Mouse (Mus musculus) neutrophil, adult 5-6 weeks (primary cell): Measurements from ENCODE around the gene Slc3a1. TPM values are rescaled to one million over a fixed set of nuclear protein-coding genes. Genes with fewer than 3 reads are reported as not detected.

Experiments
- ATAC-seq: fragments of 151-379, 151-347 bp; 2 replicates; pipeline ENCODE4 v1.8.0; 2017; ENCODE audit warnings: mild to moderate bottlenecking, moderate TSS enrichment; ENCODE audit not compliant: insufficient number of reproducible peaks, poor library complexity, low FRiP score, severe bottlenecking; ENCODE audit errors: extremely low read depth
- total RNA-seq: library from RNA; stranded (forward); fragments of 200-1000 nt; gene quantifications from 2 replicates; pipeline ENCODE4 v1.2.3, GENCODE M21; 2017

Gene Slc3a1
- 0.12 and 0.61 TPM in 2 replicates for total RNA-seq

DNA sequence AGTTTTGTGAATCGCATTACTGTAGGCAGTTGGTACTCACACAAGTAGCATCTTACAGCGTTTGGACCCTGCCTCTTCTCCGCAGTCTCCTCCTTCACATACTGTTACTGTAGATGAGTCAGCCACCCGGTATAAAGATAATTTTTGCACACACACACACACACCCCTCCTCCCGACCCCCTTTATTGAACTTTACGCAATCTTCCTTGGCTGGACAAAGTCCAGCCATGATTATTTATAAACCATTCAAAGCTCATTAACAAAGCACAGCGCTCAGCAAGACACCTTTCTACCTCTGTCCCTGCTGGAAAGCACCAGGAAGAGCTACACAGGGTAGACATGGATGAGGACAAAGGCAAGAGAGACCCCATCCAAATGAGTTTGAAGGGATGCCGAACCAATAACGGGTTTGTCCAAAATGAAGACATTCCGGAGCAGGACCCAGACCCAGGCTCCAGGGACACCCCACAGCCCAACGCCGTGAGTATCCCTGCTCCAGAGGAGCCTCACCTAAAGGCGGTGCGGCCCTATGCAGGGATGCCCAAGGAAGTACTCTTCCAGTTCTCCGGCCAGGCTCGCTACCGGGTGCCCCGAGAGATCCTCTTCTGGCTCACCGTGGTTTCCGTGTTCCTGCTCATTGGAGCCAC lies at the start of gene Slc3a1:
Gene Slc3a1, plus strand, starts transcription at position 284 of the 647 bp plus-strand sequence.
- ATAC-seq, result no peak

DNA sequence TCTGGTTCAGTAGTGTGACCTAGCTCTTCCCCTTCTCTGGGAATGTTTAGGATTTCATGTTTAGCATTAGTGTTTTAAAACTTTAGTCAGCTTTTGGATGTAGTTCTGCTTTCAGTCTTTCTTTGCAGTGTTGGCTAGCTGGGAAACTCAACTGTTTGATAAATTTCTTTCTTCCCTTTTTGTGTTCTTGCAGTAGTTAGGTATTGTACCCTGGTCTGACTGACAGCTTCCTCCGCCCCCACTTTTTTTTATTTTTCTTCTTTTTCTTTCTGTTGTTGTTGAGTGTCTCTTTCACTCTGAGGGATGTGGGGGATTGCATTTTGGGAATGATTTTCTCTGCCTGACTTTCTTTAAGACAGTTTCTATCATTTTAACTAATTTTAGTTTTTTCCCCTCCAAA lies 46.5 kb upstream of the Slc3a1 start:
- ATAC-seq, result no peak

DNA sequence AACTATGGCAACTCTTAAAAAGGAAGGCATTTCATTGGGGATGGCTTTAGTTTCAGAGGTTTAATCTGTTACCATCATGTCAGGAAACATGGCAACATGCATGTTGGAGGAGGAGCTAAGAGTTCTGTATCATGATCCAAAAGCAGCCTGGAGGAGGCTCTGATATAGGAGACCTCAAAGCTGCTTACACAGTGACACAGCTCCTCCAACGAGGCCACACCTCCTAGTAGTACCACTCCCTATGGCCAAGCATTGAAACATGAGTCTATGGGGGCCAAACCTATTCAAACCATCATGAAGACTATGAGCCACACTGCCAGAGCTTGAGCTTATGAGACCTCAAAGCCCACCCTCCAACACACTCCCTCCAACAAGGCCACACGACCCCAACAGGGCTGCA lies 45.4 kb upstream of the Slc3a1 start:
- no peak for ATAC-seq

DNA sequence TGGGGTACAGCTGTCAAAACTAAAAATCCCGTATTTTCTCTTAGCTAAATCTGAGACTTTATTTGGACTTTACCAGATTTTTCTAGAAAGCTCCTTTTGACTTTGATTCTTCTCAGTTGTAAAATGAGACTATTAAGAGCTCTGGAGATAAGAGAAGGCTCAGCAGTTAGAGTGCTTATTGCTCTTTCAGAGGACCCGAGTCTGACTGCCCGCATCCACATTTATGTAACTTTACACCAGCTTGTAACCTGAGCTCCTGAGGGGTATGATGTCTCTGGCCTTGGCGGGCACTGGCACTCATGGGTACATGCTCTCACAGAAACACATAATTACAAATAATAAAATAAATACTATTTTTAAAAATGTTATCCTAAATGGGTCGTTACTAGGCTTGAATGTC lies 41.8 kb upstream of the Slc3a1 start:
- no peak for ATAC-seq

DNA sequence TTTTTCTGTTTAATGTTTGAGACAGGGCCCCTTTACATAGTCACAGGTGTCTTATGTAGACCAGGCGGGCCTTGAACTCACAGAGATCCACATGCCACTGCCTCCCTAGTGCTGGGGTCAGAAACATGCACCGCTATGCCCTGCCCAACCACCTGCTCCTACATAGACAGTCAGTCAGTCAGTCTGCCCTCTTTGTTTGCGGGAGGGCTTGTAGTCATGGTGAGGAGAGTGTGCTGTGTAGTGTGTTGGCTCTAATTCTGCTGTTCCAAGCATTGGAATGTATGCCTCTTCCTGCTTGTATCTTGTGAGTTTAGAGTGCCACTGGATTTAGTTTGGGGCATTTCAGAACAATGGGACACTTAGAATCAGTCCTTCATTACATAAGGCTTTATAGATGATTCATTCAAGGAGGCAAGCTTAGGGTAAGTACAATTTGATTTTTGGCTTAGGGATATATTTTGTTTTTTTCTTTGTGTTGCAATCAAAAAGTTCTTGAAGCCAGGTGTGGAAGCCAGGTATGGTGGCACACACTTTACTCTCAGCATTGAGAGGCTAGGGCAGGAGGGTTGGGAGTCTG lies 40.3 kb upstream of the Slc3a1 start:
- ATAC-seq, result no peak

DNA sequence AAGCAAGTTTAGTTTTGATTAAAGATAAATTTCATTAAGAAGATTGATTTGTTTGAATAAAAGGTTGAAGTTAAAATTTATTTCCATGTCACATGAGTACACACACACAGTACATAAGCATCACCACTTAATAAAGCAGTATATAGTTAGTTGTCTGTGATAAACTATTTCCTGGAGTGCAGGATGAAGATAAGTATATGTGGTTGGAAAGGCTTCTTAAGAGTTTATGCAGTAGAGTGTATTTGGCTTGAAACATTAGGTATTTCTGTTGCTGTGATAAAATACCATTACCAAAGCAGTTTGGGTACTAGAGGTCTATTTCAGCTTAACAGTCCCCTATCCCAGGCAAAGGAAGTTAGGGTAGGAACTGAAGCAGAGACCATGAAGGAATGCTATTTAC lies 39.7 kb upstream of the Slc3a1 start:
- no peak for ATAC-seq

DNA sequence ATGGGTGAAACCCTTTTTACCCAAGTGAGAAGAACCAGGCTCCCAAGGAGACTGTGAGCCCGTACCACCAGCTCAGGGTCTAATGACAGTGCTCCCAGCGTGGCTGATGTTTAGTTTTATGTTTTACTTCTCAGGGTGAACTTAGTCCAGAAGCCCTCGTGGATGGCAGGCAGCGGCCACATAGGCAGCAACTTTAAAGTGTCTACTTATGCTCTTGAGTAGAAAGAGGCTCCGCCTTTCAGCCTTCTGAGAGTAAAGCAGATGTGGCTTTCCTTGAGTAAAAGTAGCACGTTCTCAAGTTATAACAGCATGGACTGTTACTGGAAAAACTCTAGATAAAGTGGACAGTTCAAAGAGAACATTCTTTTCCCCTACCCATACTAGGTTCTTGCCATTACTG lies 32.3 kb upstream of the Slc3a1 start:
- no peak for ATAC-seq

DNA sequence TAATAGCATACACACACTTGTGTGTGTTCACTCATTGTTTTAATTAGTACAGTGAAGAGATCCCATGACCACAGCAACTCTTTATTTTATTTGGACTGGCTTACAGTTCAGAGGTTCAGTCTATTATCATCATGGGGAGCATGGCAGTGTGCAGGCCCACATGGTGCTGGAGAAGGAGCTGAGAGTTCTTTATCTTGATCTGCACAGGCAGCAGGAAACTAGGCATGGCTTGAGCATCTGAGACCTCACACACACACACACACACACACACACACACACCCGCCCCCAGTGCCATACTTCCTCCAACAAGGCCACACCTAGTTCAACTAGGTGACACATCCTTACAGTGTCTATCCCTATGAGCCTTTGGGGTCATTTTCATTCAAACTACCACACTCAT lies 30.5 kb upstream of the Slc3a1 start:
- ATAC-seq, result no peak

DNA sequence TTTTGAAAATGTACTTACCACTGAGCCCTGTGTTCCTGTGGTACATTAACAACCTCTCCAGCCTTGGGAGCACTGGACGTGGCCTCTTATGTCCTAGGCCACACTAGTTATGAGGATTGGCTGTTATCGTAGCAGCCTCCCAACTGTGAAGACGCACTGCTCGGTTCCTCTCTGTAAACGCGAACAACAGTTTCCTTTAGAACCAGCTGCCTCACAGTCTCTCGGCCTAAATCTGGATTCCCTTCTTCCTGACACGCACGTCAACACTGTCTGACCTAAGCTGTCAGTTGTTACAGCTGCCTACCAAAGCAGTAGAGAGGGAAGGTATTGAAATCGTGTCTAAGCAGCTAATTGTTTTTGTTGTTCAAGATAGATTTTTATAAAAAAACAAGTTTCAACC lies 28.5 kb upstream of the Slc3a1 start:
- ATAC-seq, result no peak

DNA sequence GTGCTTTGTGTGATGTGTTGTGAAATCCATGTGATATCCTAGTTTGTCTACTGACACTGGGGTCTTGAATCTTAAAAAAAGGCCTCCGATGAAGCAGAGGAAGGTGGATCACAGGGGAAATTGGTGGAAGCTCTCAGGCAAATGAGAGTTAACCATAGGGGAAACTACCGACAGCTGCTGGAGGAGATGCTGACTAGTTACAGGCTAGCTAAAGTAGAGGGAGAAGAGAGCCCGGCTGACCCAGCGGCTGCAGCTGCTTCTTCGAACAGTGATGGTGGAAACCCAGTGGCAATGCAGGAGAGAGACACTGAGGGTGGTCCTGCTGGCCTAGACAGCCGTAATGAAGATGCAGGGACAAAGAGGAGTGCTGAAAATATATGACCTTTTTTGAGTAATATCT lies 14.7 kb upstream of the Slc3a1 start:
- no peak for ATAC-seq

DNA sequence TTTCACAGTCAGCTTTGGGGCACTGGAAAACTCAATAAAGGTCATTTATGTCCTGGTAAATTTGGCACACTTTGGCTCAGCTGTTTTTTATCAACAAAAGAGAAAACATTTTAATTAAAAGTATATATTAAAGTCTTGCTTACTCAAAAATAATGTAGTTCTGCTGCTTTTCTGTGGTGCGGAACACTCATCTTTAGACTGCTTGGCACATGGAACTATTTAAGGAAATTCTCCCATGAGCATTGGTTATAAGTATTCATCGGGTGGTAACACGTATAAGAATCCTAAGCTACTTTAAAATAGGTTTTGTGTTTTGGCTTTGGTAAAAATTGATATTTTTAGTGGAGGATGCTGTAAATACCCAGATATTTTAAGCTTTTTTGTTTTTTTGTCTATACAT lies 13.5 kb upstream of the Slc3a1 start:
- no peak for ATAC-seq

DNA sequence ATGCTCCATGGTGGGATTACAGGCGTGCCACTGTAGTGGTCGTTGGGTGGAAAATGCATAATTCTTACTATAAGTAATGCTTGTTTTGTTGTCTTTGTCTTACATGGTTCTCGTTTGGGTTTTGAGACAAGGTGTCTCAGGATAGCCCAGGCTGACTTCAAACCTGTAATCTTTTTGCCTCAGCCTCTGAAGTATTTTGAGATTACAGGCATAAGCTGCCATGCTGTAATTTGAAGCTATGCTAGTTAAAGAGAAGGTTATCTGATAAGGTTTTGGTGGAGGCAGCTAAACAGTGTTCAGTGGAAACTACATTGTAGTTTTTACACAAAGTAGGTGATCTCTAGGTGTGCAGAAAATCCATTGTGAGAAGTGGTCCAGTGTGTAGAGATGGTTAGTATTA lies 9.8 kb upstream of the Slc3a1 start:
- ATAC-seq, result no peak

DNA sequence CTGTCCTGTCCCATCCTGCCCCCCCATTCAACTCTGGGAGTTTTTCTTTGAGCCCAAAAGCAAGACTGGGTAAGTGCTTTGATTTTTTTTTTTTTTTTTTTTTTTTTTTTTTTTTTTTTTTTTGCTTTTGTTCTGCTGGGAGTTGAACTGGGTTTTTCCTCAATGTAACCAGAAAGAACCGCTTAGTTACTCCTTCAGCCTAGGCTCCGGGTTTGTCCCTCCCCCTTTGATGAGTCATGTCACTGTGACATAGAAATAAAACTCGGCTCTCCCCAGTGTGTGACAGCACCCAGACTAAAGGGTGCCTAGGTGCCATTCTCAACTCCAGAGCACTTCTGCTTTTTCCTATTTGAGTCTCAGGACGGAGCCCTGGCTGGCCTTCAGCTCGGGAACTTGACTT lies 9.4 kb upstream of the Slc3a1 start:
- peak; percentile 48; the same call in 1 of the 2 replicates for ATAC-seq

DNA sequence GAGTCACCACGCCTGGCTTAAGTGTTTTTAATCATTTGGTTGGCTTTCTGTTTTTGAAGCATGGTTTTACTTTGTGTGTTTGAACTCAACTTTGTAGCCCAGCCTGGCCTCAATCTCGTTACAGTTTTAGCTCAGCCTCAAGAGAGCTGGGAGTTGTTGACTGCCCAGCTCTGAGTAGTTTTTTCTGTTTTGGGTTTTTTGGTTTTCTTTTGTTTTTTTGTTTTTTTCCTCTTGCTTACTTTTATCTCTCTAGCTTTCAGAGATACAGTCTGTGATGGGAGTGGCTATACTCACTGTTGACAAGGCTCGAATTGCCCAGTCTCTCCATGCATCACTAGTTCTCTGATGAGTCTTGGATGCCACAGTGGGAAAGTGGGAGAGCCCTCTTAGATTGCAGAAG lies 7.8 kb upstream of the Slc3a1 start:
- ATAC-seq, result no peak

DNA sequence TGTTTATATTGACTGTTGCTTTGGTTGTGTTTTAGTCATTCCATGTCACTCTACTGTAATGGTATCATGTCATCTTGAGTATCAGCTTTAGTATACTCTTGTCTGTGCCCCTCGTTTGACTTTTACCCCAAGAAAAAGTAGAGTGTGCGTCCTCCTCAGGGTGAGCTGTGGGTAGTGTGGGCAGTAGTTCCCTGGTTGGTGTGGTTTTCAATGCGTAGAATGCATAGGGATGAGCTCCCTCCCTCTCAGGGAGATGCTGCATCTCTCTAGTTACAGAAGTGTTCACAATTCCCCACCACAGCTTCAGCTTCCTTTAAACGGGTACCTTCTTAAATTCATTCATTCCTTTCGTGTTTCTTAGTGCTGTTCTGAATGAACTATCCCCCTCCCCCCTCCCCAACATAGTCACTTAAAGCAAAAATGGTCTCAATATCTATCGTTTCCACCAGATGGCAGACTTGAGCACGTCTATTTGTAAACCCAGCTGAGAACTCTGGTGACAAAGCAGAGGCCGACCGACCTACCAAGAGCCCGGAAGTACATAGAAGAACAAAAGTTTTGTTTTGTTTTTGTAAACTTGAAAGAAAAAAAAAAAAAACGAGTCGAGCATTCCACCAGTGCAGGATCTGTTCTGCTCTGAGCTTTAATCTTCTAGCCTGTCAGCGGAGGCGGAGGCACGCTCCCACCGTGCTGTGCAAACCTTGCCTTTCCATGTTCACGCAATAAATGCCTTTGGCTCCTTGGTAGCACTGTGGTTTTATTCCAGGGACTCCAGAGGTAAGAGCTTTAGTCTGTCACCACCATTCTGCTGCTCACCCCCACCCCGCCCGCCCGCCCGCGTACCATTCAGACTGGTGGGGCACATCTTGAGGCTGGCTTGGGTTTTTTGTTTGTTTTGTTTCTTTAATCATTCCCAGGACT lies 4.7 kb upstream of the Slc3a1 start:
- peak; percentile 64; the same call in 1 of the 2 replicates for ATAC-seq

DNA sequence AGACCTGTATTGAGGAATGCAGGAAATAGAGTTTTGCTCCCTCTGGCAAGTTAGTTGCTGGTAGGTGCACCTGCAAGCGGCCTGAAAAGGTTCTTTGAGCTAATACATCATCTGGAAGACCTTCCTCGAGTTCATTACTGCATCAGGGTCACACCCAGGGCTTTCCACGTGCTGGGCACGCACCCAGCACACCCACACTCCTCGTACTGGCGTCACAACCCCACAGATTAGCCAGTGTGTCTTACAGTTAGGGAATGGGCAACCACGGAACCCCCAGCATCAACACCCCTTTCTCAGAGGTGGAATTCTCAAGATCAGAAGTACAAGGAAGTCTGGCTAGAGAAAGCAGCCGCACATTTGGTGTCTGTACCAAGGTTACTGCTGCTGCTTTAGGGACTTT lies 3.9 kb upstream of the Slc3a1 start:
- no peak for ATAC-seq

DNA sequence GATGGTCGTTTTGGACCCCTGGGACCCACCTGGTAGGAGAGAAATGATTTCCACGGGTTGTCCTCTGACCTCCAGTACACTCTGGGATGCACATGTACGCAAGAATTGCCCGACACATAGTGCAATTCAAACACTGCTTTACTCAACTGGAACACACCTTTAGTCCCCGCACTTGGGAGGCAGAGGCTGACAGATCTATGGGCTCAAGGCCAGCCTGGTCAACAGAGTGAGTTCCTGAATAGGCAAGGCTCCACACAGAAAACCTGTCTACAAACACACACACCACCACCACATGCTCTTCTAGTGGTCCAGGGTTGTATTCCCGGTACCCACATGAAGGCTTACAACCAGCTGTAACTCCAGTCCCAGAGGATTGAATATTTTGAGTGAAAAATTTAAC lies 3.0 kb upstream of the Slc3a1 start:
- ATAC-seq, result no peak

DNA sequence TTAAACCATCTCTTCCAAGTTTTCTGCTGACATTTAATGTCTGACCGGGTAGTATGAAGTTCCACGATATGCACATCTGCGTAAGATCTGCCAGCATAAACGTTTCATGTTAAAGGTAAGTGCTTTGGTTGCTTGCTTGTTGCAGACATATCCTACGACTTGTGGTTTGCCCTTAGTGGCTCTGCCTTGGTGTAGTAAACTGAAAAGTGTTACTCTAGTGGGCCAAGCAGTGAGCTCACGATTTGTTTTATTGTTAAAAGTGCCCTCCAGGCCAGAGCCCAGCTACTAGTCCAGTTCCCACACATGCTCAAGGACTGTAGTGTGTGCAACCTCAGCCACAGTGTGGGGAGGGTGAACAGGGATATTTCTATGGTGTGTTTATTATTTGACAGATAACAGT lies 1.7 kb upstream of the Slc3a1 start:
- ATAC-seq, result no peak

DNA sequence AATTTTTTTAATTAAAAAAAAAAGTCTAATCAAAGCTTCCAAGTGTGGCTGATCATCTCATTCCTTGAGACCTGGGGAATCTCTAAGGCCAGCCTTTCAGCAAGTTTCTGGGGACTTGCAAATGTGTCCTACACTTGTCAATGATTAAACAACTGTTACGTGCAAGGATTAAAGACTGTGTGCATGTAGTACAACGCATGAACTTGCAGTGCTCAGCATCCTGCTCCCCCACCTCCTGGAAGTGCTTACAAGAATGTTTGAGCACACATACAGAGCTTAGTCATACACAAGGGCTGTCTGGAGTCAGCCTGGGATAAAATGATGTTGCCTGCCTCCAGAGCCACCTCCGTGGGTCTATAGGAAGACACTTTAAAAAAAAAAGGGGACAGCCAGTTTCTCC lies 929 bp upstream of the Slc3a1 start:
- ATAC-seq, result no peak

DNA sequence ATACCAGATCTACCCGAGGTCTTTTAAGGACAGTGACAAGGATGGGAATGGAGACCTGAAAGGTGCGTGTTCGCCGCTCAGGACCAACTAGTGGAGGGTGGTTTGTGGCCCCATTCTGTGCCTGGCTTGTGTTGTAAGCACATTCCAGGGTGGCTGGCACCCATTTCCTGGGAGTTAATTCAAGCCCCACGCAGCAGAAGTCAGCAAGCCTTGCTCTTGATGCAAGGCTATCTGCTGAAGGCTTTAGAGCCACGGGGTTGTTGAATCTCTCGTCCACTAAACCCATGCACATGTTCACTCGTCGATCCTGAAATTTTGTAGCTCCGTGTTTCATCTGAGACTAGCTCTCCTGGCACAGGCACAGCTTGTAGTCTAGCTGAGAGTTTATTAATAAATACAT lies 621 bp downstream of the Slc3a1 start:
- ATAC-seq, result no peak
